Mouse (Mus musculus) kidney, adult 2 months (tissue): ENCODE data around the gene Shank3.

Experiments used
- CTCF ChIP-seq: fragments of 200-500 bp; conservative IDR thresholded peaks from 2 replicates; pipeline ENCODE4 v1.5.1; 2011; ENCODE audit warnings: low read depth, mild to moderate bottlenecking, control low read depth, low read length, moderate library complexity, mixed read lengths; ENCODE audit not compliant: insufficient read depth, insufficient read length
- POLR2A ChIP-seq: fragments of 200-500 bp; IDR thresholded peaks from one replicate; pipeline ENCODE4 v1.6.1; 2011; ENCODE audit warnings: low read depth, low read length, control low read depth

DNA sequence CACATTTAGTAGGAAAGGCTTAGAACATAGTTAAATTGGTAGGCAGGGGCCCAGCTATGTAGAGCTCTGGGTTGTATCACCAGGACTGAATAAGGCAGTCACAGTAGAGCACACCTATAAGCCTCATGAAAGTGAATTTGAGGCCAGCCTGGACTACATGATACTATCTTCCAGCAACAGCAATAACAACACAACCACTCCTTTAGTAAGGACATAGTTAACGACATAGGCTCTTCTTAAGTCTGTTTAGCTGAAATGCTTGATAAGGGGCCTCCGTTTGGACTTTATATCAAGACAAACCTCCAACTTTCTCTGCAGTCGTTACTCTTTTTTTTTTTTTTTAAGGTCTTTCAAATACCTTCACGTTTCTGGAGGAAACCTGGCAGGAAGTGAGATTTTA lies 13.3 kb downstream of the Shank3 start:
- TF ChIP-seq POLR2A (no peak), CTCF (no peak)
